Mouse (Mus musculus): ENCODE results near the gene Iqca.

Gene Iqca

GRCm38 (mm10) chr1:90131982-90132381 is 21.2 kb downstream of the Iqca start:
- DNase-seq = no peak

- no peak for DNase-seq
Observed at GRCm38 (mm10) chr1:90124561-90124960, 28.6 kb downstream of the Iqca start.

GRCm38 (mm10) chr1:90120706-90121105 is 32.5 kb downstream of the Iqca start:
- DNase-seq = no peak

- no peak for DNase-seq
Observed at GRCm38 (mm10) chr1:90119214-90119613, 34.0 kb downstream of the Iqca start.

- no peak for DNase-seq
Observed at GRCm38 (mm10) chr1:90117207-90117606, 36.0 kb downstream of the Iqca start.

GRCm38 (mm10) chr1:90114586-90114985 is 38.6 kb downstream of the Iqca start:
- no peak for DNase-seq

GRCm38 (mm10) chr1:90113655-90114244 is 39.5 kb downstream of the Iqca start:
- DNase-seq = no peak

GRCm38 (mm10) chr1:90112669-90113068 is 40.5 kb downstream of the Iqca start:
- DNase-seq = no peak

- DNase-seq = no peak
Observed at GRCm38 (mm10) chr1:90111198-90111839, 41.9 kb downstream of the Iqca start.

- no peak for DNase-seq
Observed at GRCm38 (mm10) chr1:90103896-90104487, 49.2 kb downstream of the Iqca start.

- DNase-seq = no peak
Observed at GRCm38 (mm10) chr1:90100360-90101232, 52.6 kb downstream of the Iqca start.

- no peak for DNase-seq
Observed at GRCm38 (mm10) chr1:90092816-90093493, 60.2 kb downstream of the Iqca start.

GRCm38 (mm10) chr1:90088192-90088990 is 64.8 kb downstream of the Iqca start:
- DNase-seq = no peak

GRCm38 (mm10) chr1:90086461-90086860 is 66.7 kb downstream of the Iqca start:
- DNase-seq = no peak

- no peak for DNase-seq
Observed at GRCm38 (mm10) chr1:90085526-90086157, 67.6 kb downstream of the Iqca start.

- no peak for DNase-seq
Observed at GRCm38 (mm10) chr1:90076291-90076690, 76.9 kb downstream of the Iqca start.

GRCm38 (mm10) chr1:90074779-90075178 is 78.4 kb downstream of the Iqca start:
- DNase-seq = no peak

- DNase-seq = no peak
Observed at GRCm38 (mm10) chr1:90071812-90072580, 81.2 kb downstream of the Iqca start.

- no peak for DNase-seq
Observed at GRCm38 (mm10) chr1:90060599-90060998, 92.6 kb downstream of the Iqca start.

- DNase-seq = no peak
Observed at GRCm38 (mm10) chr1:90060054-90060453, 93.1 kb downstream of the Iqca start.

GRCm38 (mm10) chr1:90054991-90055390 is 98.2 kb downstream of the Iqca start:
- no peak for DNase-seq
